Mouse (Mus musculus) spleen, adult 2 months (tissue): Measurements from ENCODE around the gene Rasl2-9. TPM values are rescaled to one million over a fixed set of nuclear protein-coding genes. Genes with fewer than 3 reads are reported as not detected.
"Not testable (repeated sequence)": the region's sequence is repeated elsewhere in the genome, so short reads cannot be mapped to it uniquely, and the experiment has no call there.

ENCODE experiments used
- DNase-seq, 2 experiments: peaks; one replicate each; pipeline versions ENCODE4 v3.0.0 to v3.0.0-alpha.2; 2012 to 2021; ENCODE audit warnings: low spot score in 2 of 2, low read depth in 1 of 2
- H3K27ac ChIP-seq: fragments of 200-500 bp; 2 replicates; pipeline ENCODE4 v1.5.1; 2012; ENCODE audit warnings: low read length, inconsistent platforms; ENCODE audit not compliant: insufficient read depth
- H3K27me3 ChIP-seq: fragments of 200-500 bp; 2 replicates; pipeline ENCODE4 v1.6.1; 2012; ENCODE audit warnings: mild to moderate bottlenecking, moderate library complexity, low read length, inconsistent platforms; ENCODE audit not compliant: control insufficient read depth, insufficient read depth
- H3K36me3 ChIP-seq: fragments of 200-500 bp; 2 replicates; pipeline ENCODE4 v1.6.1; 2012; ENCODE audit warnings: mild to moderate bottlenecking, low read length, inconsistent platforms; ENCODE audit not compliant: control insufficient read depth, insufficient read depth
- H3K4me1 ChIP-seq: fragments of 200-500 bp; 2 replicates; pipeline ENCODE4 v1.6.1; 2011; ENCODE audit warnings: inconsistent platforms; ENCODE audit not compliant: control insufficient read depth, insufficient read depth, insufficient read length
- H3K4me3 ChIP-seq: fragments of 200-500 bp; 2 replicates; pipeline ENCODE4 v1.5.1; 2011; ENCODE audit warnings: mild to moderate bottlenecking, inconsistent platforms; ENCODE audit not compliant: insufficient read depth, insufficient read length; ENCODE audit errors: extremely low read depth
- CTCF ChIP-seq: fragments of 200-500 bp; IDR thresholded peaks from 2 replicates; pipeline ENCODE4 v1.5.1; 2011; ENCODE audit warnings: mild to moderate bottlenecking, inconsistent platforms; ENCODE audit not compliant: insufficient read depth, insufficient read length, insufficient replicate concordance; ENCODE audit errors: extremely low read depth
- POLR2A ChIP-seq: fragments of 200-500 bp; IDR thresholded peaks from 2 replicates; pipeline ENCODE4 v1.6.1; 2011; ENCODE audit warnings: low read depth, low read length, inconsistent platforms
- WGBS: fragments of 180-500 bp; shearing (Covaris S2); methylation state at CpG from one replicate; pipeline ENCODE4 v1.1.7; 2018; 5-methylcytosine and 5-hydroxymethylcytosine counted together
- polyA plus RNA-seq: library from polyadenylated mRNA; depleted of rRNA; stranded (reverse); fragments of >200 nt; gene quantifications from 2 replicates; pipeline ENCODE4 v1.2.3, GENCODE M21; 2012; rRNA removed

Gene Rasl2-9
- 0.21 and 0.43 TPM in 2 replicates for polyA plus RNA-seq

DNA sequence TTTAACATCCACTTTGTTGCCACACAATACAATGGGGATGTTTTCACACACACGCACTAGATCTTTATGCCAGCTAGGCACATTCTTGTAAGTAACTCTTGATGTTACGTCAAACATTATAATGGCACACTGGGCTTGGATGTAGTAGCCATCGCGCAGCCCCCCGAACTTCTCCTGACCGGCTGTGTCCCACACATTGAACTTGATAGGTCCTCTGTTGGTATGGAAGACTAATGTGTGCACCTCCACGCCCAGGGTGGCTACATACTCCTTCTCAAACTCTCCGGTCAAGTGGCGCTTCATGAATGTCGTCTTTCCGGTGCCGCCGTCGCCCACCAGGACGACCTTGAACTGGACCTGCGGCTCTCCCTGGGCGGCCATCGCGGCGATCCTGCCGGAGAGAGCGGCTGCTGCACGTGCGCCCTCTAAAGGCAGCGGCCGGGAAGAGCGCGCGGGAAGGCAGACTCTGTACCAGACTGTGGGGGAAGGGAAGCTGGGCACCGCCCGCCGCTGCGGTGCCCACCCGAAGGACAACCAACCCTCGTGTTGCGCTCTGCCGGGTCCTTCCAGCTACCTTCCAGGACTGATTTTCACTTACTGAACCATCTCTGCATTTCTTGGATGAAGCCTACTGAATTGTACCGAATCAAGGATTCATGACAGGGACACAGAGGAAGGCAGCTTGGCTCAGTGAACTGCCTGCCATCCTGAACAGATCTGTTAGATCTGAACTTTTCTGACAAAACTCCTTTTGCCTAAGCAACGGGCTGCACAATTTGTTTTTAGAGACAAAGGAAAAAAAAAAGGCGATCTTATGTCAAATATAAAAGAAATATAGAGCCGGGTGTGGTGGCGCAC lies at the start of gene Rasl2-9:
TSS of gene Rasl2-9 (minus strand) at position 402 of the 858 bp plus-strand sequence.
- peak within 1 kb of the TSS; percentile 60 for H3K4me3 ChIP-seq
- DNase-seq: peak; percentile 21 to 77
- peak within 1 kb of the TSS; percentile 42; the same call in 1 of the 2 replicates for H3K27ac ChIP-seq
- H3K27me3 ChIP-seq: 0 out of 2 replicates have a peak, but pooled peaks cover 3% of the 10 kb centered on the region
- 0 out of 2 replicates have a peak, but pooled peaks cover 2% of the 10 kb centered on the region for H3K4me1 ChIP-seq
- 16% methylated on average over 42 of the region's 42 CpGs for WGBS
- no peaks in the 10 kb centered on the region for H3K36me3 ChIP-seq
- TF ChIP-seq POLR2A: no peak
- peak; percentile 78 for TF ChIP-seq CTCF

DNA sequence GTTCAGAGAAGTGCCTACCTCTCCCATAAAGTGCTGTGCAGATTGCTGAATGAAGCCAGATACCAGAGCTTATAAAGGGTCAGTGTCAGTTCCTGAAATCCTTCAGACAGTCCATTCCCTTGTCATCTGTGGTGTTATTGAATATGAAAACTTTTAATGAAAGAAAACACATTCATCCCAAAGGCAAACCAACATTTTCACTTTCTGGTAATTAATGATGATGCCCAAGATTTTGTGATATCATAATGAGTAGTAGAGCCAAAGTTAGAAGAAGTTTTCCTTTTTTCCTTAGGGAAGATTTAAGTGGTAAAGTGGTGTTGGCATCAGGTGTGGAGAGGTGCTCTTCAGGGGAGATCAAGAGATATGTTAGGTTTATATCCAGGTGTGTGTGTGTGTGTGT lies 23.8 kb upstream of the Rasl2-9 start, which contains the start of gene Vmn1r55:
TSS of gene Vmn1r55 (minus strand) at position 101 of the 400 bp plus-strand sequence.
- not testable (repeated sequence) for H3K27me3 ChIP-seq, DNase-seq, H3K27ac ChIP-seq, H3K4me1 ChIP-seq, H3K4me3 ChIP-seq, H3K36me3 ChIP-seq

- no peak for DNase-seq
- 75% methylated on average over 8 of the region's 8 CpGs for WGBS
Observed at GRCm38 (mm10) chr7:5125078-5125477, 672 bp downstream of the Rasl2-9 start.

DNA sequence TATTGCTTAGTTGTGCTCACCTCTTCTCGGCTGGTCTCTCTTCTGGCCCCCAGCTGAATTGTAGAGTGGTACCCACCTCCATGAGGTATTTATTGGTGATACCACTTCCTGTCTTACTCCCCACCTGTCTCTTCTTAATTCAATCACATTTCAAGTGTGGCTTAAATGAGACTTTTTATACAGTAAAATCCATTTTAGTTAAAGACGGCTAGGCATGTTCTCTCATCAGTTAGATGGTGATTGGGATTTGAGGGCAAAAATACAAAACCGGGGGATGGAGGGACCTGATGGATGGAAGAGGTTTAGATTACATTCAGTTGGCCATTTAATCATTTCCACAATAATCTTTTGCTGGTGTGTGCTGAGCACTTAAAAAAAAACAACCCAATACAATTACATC lies 8.9 kb downstream of the Rasl2-9 start, which contains the start of gene Rfpl4:
TSS of gene Rfpl4 (minus strand) at position 101 of the 400 bp plus-strand sequence.
- no peaks in the 10 kb centered on the region for H3K27me3 ChIP-seq
- H3K36me3 ChIP-seq: no peaks in the 10 kb centered on the region
- no peak for DNase-seq
- WGBS: 85% methylated on average over 3 of the region's 3 CpGs
- H3K4me3 ChIP-seq: no peak within 1 kb of the TSS
- TF ChIP-seq POLR2A (no peak), CTCF (no peak)
- H3K27ac ChIP-seq: no peak within 1 kb of the TSS
- H3K4me1 ChIP-seq: no peaks in the 10 kb centered on the region

More at GRCm38 (mm10) chr7:5125078-5125477, 672 bp downstream of the Rasl2-9 start:
- no peak overlapping the region for H3K4me3 ChIP-seq
- H3K27me3 ChIP-seq: 0 out of 2 replicates have a peak, but pooled peaks cover 3% of the 10 kb centered on the region
- no peak for TF ChIP-seq CTCF
- TF ChIP-seq POLR2A: no peak
- no peaks in the 10 kb centered on the region for H3K36me3 ChIP-seq
- 0 out of 2 replicates have a peak, but pooled peaks cover 2% of the 10 kb centered on the region for H3K4me1 ChIP-seq
- H3K27ac ChIP-seq: no peak overlapping the region

DNA sequence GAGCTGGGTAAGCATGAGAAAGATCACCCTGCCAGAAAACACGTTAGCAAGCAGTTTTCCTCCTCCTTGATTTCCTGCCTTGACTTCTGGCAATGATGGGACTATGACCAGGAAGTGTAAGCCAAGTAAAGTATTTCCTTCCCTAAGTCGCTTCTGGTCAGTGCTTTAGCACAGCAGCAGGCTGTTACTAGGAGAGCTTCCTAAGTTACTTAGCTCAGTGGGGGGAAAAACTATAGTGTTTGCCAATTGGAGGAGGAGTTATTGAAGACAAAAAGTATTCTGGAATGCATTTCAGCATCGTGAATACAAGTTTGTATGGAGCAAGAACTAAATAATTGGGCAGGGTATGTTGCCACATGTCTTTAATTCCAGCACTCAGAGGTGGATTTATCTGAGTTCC lies 13.0 kb downstream of the Rasl2-9 start:
- Histone ChIP-seq H3K4me3 (no peak overlapping the region), H3K4me1 (no peaks in the 10 kb centered on the region), H3K27ac (no peak overlapping the region), H3K36me3 (no peaks in the 10 kb centered on the region), H3K27me3 (no peaks in the 10 kb centered on the region)
- 28% methylated on average over 3 of the region's 3 CpGs for WGBS
- DNase-seq: no peak
- TF ChIP-seq CTCF (no peak), POLR2A (no peak)

DNA sequence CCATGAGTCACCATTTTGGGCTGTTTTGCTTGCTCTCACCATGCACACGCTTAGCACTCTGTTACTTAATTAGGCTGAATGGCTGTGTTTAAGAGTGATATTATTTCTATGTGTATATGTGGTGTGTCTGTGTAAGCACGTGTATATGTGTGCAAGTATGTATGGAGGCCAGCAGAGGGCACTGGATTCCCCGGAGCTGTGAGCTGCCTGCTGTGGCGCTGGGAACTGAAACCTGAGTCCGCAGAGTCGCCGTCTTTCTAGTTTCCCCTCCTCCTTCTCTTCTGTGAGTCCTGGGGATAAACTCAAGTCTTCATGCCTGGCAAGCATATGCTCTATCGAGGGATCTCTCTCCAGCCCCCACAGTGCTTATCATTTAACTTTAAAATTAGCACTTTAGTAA lies 16.4 kb downstream of the Rasl2-9 start:
- H3K4me3 ChIP-seq: no peak overlapping the region
- TF ChIP-seq CTCF (no peak), POLR2A (no peak)

DNA sequence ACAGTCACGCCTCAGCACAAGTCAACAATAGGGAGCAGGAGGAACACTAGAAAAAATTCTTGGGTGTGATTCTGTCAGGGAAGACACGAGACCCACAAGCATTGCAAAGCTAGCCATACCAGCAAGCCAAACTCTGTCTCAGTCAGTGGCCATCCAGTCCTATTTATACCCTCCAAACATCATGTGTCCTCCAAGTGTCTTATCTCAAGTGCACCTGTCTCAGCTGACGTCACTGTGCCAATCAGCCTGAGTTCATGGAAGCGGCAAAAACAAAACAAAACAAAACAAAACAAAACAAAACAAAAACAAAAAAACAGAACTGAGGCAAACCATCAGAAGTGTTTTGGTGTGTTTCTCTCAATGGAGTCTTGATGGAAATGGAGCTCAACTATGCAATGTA lies 17.5 kb downstream of the Rasl2-9 start:
- no peak overlapping the region for H3K4me3 ChIP-seq
- 81% methylated on average over 4 of the region's 4 CpGs for WGBS

More for the DNA sequence above, 16.4 kb downstream of the Rasl2-9 start:
- DNase-seq: no peak
- no peaks in the 10 kb centered on the region for H3K4me1 ChIP-seq
- WGBS: 83% methylated on average over 8 of the region's 8 CpGs
- H3K27me3 ChIP-seq: no peaks in the 10 kb centered on the region
- H3K27ac ChIP-seq: no peak overlapping the region
- H3K36me3 ChIP-seq: no peaks in the 10 kb centered on the region

More for the DNA sequence above, 17.5 kb downstream of the Rasl2-9 start:
- H3K27ac ChIP-seq: no peak overlapping the region
- H3K36me3 ChIP-seq: no peaks in the 10 kb centered on the region
- no peaks in the 10 kb centered on the region for H3K27me3 ChIP-seq
- TF ChIP-seq POLR2A (no peak), CTCF (no peak)
- DNase-seq: no peak
- H3K4me1 ChIP-seq: no peaks in the 10 kb centered on the region
